Mouse (Mus musculus): ENCODE results near the gene 3110040M04Rik.
"Not testable (repeated sequence)": the region's sequence is repeated elsewhere in the genome, so short reads cannot be mapped to it uniquely, and the experiment has no call there.

Gene 3110040M04Rik

DNA sequence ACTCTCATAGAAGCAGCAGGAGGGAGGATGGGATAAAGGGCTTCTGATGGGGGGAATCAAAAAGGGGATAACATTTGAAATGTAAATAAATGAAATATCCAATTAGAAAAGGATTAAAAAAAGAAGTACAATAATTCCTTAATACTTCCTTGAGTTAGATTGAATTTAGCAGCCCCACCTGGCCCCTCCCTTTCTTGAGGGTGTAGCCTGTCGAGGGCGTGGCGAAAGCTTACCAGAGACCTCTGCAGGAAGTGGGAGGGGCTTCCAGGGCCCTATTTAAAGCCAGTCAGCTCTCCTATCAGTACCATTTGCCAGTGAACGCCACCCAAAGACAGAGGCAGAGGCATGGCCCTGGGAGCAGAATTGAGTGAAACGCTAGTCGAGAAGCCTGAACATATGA is at the start of gene 3110040M04Rik:
TSS of gene 3110040M04Rik (plus strand) at position 304 of the 400 bp plus-strand sequence.
- not testable (repeated sequence) for DNase-seq

DNA sequence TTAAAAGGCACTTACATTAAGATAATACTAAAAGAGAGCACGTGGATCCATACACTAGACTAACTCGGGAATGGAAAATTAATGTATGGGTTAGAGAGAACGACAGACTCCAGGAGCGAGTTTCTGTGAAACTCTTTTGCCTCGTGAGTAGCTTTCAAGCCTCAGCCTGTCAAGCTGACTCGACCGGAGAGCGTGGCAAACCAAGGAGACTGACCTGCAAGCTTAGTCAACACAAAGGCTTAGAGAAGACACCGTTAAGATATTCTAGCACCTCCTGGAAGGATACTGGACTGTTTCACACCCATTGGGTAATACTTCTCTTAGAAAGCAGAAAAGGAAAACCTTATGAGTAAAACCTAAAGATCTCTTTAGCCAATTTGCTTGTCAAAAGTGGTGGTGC is 49.8 kb upstream of the 3110040M04Rik start:
- not testable (repeated sequence) for DNase-seq

DNA sequence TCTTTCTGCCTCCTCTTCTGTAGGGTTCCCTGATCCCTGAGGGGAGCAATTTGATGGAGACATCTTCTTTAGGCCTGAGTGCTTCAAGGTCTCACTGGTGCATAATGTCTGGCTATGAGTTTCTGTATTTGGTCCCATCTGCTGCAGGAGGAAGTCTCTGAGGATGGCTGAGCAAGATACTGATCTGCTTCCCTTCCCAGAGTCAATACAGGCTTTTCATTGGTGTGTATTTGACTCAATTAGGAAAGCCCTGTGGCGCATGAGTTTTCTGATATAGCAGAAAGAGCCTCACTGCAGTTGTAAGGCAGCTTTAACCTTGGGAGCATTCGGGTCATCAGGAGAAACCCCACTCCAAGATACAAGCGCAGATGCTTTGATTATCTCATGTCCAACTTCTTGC is 47.8 kb upstream of the 3110040M04Rik start:
- DNase-seq, result no peak

DNA sequence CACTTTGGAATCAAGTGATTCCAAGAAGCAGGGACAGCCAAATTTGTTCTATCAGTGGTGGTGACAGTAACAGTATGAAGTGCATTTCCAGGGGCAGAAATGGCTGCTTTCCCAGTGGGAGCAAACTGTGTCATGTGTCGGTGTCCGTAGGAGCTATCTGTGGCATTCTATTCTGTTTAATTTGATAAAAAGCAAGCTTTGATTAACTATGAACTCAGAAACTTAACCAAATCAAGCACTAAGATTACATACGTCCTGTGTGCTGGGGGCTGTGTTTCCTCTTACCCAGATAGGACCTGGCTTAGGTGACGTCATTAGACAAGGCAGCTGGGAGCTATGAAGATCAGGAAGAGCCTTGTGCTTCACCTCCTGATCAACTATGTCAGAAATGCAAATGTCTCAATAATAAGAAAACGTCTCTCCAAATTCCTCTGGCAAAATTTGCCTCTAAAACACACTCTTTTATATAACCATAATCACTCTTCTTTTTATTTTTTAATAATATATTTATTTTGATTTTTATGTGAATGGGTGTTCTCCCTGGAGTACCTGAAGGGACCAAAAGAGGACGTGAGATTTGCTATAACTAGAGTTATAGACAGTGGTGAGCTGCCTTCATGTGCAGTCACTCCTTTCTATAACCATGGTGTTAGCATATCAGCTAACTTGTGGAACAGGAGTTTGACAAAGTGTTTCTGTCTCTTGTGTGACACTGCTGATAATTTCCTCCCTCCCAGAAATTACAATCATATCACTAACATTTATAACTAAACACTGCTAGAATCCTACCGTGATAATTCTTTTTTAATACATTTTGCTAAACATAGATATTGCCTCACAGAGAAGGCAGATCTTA is 46.9 kb upstream of the 3110040M04Rik start:
- no peak for DNase-seq

DNA sequence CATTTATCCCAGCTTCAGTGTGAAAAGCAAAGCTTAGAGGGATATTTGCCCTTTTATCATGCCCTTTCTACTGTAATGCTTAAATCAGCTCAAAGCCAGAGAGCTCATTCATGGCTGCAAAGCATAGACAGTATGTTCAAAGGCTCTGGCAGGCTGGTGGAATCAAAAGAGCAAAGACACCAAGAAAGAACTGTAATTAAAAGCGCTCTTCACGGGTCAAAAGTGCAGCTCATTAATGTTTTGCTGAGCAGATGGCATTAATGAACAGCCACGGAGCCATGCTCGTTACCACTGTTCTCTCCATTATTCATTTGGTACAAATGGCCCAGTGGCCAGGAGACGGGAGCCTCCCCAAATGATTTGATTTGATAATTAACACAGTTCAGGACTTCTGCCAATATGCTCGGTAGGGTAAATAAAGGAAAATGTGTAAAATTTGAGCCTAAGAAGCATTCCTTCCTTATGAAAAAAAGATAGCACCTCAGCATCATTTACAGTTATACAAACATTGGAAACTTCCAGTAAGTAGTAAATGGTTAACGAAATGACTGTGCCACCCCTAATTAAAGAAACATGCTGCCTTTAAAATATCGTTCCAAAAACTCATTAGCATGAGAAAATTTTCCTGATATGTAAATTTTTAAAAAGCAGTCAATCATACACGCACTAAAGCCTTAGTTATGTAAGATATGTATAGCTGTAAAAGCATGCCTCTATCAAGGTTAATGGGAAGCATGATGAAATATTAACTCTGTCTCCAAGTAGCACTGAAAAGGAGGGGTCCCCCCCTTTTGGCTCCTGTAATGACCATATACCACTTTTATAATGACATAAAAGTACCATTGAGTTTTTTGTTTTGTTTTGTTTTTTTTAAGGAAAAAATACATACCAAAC is 45.7 kb upstream of the 3110040M04Rik start:
- no peak for DNase-seq

DNA sequence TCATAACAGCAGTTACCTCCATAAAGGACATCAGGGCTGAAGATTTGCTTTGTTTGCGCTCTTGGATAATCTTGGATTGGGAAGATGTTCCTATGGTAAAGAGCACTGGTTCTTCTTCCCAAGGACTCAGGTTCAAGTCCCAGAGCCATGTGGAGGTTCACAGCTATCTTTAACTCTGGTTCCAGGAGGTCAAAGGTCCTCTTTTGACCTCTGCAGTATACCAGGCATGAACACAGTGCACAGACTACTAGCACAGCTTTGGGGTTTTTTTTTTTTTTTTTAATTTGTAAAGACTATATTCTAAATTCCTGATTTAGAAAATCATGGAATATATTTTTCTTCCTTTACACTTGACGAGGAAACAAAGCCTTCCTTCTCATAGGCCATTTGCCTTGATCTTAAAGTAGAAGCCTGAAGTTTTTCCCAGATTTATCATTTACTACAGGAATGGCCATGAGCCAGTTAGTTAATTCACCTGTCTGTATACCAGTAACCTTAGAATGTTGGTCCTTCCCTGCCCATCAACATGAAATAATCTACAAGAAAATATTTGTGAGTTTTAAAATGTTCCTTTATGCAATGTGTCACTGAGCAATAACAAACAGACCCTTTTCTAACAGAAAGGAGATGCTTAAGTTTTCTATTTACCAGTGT is 44.9 kb upstream of the 3110040M04Rik start:
- DNase-seq, result no peak

DNA sequence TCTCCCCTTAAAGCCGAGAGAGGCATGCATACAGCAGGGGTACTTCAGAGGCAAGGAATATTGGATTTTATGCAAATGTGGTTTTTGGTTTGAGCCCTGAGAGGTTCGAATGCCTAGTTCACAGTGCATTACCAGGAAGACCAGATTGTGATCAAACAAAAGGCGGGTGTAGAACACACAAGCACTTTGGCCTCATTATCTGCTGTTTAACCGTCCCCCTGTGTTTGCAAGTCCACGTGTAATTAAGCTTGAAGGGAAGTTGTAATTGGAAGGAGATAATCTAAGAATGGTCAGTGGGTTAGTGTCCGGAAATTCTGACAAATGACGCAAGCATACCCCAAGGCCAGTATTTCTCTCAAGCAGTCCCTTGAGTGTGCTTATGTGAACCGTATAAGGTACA is 37.9 kb upstream of the 3110040M04Rik start:
- no peak for DNase-seq

DNA sequence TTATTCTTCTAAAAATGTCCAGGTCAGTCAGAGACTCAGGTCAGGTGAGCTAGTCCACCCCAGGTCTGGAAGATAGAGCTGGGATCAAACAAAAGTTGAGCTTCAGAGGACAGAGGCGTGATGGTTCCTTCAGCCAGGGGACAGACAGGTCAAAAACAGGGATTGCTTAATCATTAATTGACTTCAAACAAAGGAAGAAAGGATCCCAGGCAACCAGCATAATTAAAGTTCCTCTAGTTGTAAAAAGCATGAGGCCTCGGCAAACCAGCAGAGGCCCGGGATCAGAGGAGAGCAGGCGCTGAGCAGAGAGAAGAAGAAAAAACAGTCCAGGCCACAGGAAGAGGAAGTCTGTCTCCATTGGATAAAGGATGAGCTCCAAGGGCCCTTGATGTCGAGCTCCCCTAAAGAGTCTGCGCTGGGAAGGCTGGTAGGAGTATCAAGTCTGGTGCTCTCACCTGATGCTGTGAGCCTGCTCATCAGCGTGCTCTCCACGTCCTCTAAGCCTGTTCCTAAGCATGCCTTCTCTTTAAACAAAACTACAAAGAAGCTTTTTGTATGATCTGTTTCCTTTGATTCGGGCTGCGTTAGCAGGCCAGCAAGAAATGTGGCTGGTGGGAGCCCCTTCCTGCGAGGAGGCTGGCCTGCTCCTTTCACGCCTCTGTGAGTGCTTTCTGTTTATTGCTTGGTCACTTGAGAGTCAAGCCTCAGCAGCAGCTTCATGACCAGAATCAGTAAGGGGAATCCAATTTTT is 36.4 kb upstream of the 3110040M04Rik start:
- DNase-seq, result no peak

DNA sequence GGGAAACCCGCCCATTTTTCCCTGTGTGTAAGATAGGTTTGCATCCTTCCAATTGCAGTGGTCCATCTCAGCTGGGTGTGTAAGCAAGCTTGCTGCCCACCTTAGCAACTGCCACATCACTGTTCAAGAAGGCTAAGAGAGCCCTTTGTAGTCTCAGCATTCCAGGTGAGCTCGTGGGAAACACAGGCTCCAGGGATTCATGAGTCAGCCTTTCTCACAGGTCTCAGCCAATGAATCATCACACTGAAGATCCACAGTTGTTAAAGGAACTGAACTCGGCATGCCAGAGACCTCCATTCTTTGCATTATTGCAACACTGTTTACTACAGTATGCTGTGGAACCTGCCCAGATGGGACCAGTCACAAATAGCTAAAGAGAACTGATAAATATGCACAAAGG is 35.3 kb upstream of the 3110040M04Rik start:
- no peak for DNase-seq

DNA sequence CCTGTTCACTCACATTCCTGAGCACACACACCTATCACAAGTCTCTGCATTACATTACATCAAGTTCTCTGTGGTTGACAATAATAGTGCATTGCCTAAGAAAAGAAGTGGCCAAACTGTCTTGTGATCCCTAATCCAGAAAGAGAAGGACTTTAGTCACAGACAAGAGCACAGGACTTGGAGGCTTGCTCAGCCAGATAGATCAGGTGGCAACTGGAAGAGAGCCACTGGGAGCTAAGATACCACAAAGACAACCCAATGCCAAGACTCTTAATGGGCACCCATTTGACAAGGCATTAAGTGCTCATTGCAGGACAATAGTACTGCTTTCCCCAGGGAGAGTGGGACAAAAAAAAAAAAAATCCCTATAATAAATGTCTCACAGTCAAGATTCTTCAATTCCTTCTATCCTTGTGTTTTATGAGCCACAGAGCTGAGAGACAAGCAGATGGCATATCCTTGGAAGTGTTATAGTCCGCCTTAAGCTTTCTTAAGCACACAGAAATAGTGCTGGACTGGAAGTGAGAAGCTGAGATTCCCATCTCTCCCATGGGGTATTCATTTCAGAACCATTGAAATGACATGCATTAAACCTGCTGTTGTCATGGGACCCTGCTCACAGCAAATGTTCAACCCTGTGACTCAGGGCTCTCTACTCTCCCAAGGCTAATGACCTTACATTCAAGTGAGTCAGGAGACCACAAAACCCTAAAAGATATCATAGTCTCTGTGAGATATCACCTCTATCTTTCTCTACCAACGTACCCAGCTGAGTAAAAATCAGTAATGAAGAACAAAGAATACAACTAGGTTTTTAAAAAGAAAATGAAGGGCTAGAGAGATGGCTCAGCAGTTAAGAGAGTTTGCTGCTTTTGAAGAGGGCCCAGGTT is 32.1 kb upstream of the 3110040M04Rik start:
- no peak for DNase-seq

DNA sequence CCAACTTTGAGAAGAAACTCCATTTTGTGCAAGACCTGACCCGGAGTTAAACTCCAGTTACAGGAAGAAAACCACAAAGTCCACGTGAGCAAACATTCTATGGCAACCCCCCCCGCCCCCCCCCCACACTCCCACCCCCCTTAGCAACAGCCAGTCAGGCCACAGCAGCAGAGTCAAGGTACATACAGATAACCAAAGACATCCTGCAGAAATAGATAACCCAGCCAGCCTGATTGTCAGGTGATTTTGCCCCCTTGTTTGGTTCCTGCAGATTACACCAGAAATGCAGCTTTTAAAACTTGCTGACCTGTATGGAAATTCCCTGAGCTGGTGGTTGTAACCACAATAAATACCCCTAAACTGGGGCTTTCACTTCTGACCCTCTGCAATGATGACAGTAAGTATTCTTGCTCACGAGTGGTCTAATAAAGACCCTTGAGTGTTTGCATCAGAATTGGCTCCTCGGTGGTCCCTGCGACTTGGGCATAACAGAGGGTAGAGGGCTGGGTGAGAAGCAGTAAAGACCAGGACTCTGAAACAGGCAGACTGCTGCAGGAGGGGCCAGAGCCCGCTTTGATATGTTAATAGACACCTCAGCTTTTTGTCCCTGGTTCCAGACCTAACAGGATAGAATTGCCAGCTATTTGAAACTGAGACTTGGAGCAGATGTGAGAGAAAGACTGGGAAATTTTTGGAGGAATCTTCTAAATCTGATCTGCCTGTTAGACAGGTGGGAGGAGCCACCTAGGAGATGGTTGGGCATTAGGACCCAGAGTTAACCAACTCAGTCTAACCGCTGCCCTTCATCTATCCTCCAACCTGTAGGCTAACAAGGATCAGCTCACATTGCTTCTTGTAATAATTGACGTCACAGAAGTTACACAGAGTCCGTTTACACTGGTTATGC is 26.6 kb upstream of the 3110040M04Rik start:
- DNase-seq, result no peak

DNA sequence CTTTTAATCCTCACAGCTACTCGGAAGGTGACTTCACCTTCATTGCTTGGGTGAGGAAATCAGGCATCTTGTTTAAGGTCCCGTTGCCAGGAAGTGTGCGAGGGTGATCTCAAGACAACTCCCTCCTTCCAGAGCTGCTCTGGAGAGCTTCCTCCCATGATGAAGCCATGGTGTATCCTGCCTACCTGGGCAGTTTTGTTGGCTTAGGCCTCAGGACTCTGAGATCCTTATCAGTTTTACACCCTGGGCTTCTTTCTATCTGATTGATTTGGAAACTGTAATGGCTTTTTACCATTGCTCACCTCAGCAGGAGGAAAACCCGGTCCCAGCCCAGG is 26.0 kb upstream of the 3110040M04Rik start:
- no peak for DNase-seq

DNA sequence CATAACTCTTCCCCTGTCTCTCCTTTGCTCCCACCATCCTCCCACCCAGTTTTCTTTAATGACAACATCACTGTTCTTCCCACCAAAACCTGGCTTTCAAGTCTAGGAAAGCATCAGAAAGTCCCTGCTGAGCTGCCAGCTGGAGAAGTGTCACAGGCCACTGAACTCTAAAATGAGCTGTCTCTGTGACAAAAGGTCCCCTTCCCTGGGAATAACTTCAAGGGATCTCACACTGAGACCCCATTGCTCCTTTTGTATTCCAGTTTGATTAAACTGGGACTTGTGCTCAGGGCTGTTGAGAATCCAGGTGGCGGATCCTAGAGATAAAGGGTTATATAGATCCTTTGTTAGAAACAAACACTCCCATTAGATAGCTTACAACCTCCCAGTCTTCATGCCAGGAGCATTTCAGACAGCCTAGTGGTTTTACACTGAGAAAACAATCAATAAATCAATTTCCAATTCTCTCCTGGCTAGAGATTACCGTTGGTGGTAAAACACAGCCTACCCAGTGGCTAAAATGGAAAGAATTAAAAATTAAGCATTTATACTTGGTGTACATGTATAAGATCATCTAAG is 25.3 kb upstream of the 3110040M04Rik start:
- DNase-seq, result no peak

DNA sequence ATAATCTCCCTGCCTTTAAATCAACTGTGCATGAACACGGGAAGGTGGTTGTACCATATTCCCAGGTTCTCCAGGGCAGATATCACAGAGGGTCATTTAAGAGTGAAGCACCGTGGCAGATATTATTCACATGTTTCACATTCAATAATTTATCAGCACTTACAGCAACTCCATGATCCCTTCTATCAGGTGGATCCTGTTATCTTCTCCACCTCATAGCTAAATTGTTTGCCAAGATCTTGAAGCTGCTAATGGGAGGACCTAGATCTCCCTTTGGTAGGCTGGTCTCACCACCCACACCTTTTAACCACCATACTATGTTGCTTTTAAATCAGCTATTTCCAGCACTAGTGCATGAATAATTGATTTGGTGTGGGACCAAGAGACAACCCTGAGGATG is 23.8 kb upstream of the 3110040M04Rik start:
- no peak for DNase-seq

DNA sequence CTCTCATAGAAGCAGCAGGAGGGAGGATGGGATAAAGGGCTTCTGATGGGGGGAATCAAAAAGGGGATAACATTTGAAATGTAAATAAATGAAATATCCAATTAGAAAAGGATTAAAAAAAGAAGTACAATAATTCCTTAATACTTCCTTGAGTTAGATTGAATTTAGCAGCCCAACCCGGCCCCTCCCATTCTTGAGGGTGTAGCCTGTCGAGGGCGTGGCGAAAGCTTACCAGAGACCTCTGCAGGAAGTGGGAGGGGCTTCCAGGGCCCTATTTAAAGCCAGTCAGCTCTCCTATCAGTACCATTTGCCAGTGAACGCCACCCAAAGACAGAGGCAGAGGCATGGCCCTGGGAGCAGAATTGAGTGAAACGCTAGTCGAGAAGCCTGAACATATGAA is 21.7 kb upstream of the 3110040M04Rik start, which contains the start of gene Gm47985:
TSS of gene Gm47985 (plus strand) at position 272 of the 400 bp plus-strand sequence.
- DNase-seq, result not testable (repeated sequence)

DNA sequence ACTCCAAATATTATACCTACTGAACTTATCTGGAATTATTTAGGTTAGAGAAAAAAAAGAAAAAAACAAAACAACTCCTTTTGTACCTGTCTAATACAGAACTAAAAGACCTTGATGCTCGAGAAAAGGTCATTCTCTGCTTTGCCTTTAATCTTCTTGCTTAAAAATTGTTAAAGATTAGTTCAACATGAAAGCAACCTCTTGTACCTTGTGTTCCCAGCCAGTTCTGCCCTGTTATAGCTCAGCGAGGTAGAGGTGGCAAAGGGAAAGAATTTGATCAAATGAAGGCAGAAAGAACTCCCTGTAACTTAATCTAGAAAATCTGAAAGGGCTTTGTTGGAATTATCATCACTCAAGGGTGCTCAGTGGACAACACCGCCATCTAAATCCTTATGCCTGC is 17.7 kb upstream of the 3110040M04Rik start:
- not testable (repeated sequence) for DNase-seq

DNA sequence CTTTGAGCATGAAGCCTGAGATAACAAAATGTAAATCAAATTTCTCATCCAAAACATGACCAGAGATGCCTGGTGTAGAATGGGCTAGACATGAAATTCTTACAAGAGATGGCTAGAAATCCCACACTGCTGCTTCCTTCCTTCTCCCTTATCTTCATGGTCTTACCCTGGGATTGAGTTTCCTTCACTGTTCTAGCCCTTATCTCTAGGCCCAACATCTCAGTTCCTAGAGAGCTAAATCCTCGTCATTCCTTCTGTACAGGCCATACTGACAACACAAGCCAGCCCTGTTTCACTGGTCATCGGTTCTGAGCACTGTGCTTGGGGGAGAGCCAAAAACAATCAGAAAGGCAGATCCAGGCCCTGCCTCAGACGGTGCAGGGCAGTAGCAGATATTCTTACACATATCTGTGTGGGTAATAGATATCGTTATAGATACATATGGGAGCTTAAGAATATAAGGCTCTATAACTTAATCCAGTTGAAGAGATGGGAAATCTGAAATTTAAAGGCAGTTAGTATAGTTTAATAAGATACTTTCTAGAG is 17.0 kb upstream of the 3110040M04Rik start:
- not testable (repeated sequence) for DNase-seq

DNA sequence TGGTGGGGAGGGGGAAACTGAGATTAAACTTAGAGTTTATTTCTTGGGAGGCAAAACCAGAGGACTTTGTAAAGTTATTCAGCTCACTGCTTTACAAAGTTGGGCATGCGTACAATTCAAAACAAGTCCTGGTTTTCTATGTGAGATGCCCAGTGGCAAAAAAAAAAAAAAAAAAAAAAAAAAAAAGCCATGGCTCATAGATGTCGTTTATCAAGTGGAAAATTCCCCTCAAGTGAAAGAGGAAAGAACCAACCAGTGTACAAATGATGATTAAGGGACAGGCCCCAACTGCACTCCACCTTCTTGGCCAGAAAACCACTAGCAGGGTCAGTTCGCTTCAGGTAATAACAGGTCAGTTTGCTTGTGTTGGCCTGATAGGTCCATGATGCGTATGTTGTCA is 15.5 kb upstream of the 3110040M04Rik start:
- no peak for DNase-seq

DNA sequence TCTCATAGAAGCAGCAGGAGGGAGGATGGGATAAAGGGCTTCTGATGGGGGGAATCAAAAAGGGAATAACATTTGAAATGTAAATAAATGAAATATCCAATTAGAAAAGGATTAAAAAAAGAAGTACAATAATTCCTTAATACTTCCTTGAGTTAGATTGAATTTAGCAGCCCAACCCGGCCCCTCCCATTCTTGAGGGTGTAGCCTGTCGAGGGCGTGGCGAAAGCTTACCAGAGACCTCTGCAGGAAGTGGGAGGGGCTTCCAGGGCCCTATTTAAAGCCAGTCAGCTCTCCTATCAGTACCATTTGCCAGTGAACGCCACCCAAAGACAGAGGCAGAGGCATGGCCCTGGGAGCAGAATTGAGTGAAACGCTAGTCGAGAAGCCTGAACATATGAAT is 11.8 kb upstream of the 3110040M04Rik start, which contains the start of gene Gm8947:
TSS of gene Gm8947 (plus strand) at position 302 of the 400 bp plus-strand sequence.
- not testable (repeated sequence) for DNase-seq
